Mouse (Mus musculus) stomach, postnatal 0 days (tissue): ENCODE measurements at regions not wholly inside any gene's neighbourhood (a gene's known extent, or its start where the extent isn't known, plus 50 kb on each side); places are given as distances from the start of the nearest gene placed in this dataset.

Experiments
- ATAC-seq: fragments of 200-750 bp; cut with Nextera tagmentation; 2 replicates; pipeline ENCODE4 v1.8.0; 2017; ENCODE audit not compliant: low FRiP score, low TSS enrichment
- DNase-seq: peaks from one replicate; pipeline ENCODE4 v3.0.0-alpha.2; 2016; ENCODE audit warnings: low spot score
- H3K27ac ChIP-seq: fragments of 300-500 bp; sonication (generic); replicated peaks from 2 replicates; pipeline ENCODE4 v1.5.1; 2014; ENCODE audit warnings: mild to moderate bottlenecking, control low read depth
- H3K27me3 ChIP-seq: fragments of 300-500 bp; sonication (generic); 2 replicates; pipeline ENCODE4 v1.6.1; 2014; ENCODE audit warnings: low read length; ENCODE audit not compliant: control insufficient read depth, insufficient read depth
- H3K36me3 ChIP-seq: fragments of 300-500 bp; sonication (generic); 2 replicates; pipeline ENCODE4 v1.6.1; 2014; ENCODE audit warnings: low read length, mixed read lengths; ENCODE audit not compliant: control insufficient read depth, insufficient read depth
- H3K4me1 ChIP-seq: fragments of 300-500 bp; sonication (generic); replicated peaks from 2 replicates; pipeline ENCODE4 v1.6.1; 2014; ENCODE audit warnings: antibody characterized with exemption; ENCODE audit not compliant: control insufficient read depth, insufficient read depth
- H3K4me2 ChIP-seq: fragments of 300-500 bp; sonication (generic); replicated peaks from 2 replicates; pipeline ENCODE4 v1.6.1; 2014; ENCODE audit warnings: low read depth, mild to moderate bottlenecking, control low read depth, moderate library complexity
- H3K4me3 ChIP-seq: fragments of 300-500 bp; sonication (generic); 2 replicates; pipeline ENCODE4 v1.5.1; 2014; ENCODE audit warnings: low read depth, low read length, control low read depth
- H3K9ac ChIP-seq: fragments of 300-500 bp; sonication (generic); 2 replicates; pipeline ENCODE4 v1.6.1; 2014; ENCODE audit warnings: mild to moderate bottlenecking, low read length, control low read depth, mixed read lengths
- H3K9me3 ChIP-seq: fragments of 300-500 bp; sonication (generic); 2 replicates; pipeline ENCODE4 v1.6.1; 2016; ENCODE audit warnings: low read length; ENCODE audit not compliant: control insufficient read depth
- CTCF ChIP-seq: IDR thresholded peaks from 2 replicates; pipeline ENCODE4 v1.5.1; 2016; ENCODE audit warnings: antibody characterized with exemption, low read depth, mild to moderate bottlenecking, moderate library complexity
- EP300 ChIP-seq: optimal IDR thresholded peaks from 2 replicates; pipeline ENCODE3; 2016; ENCODE audit warnings: antibody characterized with exemption
- whole genome bisulfite sequencing: fragments of 180-500 bp; shearing (Covaris S2); extraction: QIAGEN DNeasy Blood & Tissue Kit; methylation state at CpG from one replicate; pipeline ENCODE4 v1.1.7; 2014; 5-methylcytosine and 5-hydroxymethylcytosine counted together

DNA sequence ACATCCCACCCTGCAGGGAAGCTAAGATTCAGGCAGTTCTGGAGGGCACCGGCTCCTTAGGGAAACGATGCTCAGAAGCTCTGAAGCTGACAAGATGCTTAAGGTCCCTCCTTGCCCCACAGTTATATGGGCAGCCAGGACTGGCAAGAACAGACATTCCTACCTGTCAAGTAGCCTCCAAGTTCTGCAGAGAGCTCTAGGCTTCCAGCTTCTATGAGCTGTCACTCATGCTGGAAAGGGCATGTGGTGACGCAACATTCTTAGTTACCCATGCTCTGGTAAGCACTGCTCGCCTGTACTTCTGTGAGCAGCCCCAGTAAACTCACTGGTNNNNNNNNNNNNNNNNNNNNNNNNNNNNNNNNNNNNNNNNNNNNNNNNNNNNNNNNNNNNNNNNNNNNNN lies 511.3 kb downstream of the 1810013L24Rik start:
- Histone ChIP-seq H3K36me3 (no peaks in the 10 kb centered on the region), H3K27ac (no peak overlapping the region), H3K4me3 (no peak overlapping the region), H3K9ac (no peak overlapping the region), H3K4me1 (no peaks in the 10 kb centered on the region), H3K4me2 (no peak overlapping the region), H3K27me3 (no peaks in the 10 kb centered on the region), H3K9me3 (no peaks in the 10 kb centered on the region)
- 83% methylated on average over 4 of the region's 4 CpGs for WGBS
- no peak for DNase-seq
- no peak for ATAC-seq
- TF ChIP-seq EP300 (no peak), CTCF (no peak)

DNA sequence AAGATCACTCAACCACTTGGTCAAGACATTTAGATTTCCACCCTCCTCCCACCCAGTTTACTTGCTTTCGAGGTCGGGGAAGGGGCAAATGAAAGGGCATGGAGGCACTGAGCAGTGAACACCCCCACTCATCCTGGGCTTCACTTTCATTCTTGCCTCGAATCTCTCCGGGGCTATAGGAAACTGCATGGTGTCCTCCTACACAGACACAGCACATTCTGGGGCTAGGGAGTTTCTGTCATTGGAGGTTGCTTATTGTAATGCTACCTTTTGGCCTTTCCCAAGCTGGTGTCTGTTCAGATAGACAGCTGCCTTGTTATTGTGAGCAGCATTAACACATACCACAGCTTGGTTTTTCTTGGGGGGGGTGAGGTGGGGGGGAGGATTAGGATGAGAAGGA lies 523.9 kb downstream of the 1810013L24Rik start:
- Histone ChIP-seq H3K36me3 (no peaks in the 10 kb centered on the region), H3K9ac (no peak overlapping the region), H3K9me3 (no peaks in the 10 kb centered on the region), H3K4me1 (no peaks in the 10 kb centered on the region), H3K4me3 (no peak overlapping the region), H3K27ac (no peak overlapping the region), H3K27me3 (no peaks in the 10 kb centered on the region), H3K4me2 (no peak overlapping the region)
- WGBS, result 87% methylated on average over 4 of the region's 4 CpGs
- DNase-seq, result no peak
- TF ChIP-seq EP300 (no peak), CTCF (no peak)
- no peak for ATAC-seq

DNA sequence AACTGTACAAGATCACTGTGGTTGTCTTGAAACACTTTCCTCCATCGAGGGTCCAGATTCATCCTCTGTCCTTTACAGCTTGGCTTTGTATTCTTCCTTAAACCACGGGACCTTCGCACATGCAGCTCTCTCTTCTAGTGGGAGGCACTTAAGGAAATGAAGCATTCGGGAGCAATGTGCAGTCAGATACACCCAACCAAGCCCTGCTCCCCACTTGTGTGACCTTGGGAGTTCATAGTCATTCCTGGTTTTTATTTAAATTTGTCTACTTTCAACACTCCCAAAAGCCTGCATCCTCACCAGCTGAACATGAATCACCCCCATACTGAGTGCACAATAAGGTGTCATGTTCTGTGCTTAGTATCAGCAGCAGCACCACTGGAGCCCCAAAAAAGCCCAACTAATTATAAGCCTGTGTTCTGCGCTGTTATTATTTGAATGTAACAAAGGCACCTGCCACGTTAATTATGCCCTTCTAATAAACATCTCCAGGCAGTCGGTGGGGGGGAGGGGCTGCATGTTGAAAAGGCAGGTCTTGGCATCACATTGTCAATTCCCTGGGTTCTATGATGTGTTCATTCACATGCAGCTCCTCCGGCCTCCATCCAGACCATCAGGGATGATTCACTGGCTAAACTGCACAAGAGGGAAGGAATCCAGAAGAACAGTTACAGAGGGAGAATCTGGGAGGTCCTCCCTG lies 524.6 kb downstream of the 1810013L24Rik start:
- TF ChIP-seq EP300 (no peak), CTCF (no peak)
- H3K27ac ChIP-seq, result no peak overlapping the region
- no peak overlapping the region for H3K4me3 ChIP-seq
- H3K9ac ChIP-seq, result no peak overlapping the region
- ATAC-seq (no peak), DNase-seq (no peak)
- H3K4me2 ChIP-seq, result no peak overlapping the region
- no peaks in the 10 kb centered on the region for H3K27me3 ChIP-seq
- no peaks in the 10 kb centered on the region for H3K9me3 ChIP-seq
- H3K36me3 ChIP-seq, result no peaks in the 10 kb centered on the region
- no peaks in the 10 kb centered on the region for H3K4me1 ChIP-seq
- WGBS, result 77% methylated on average over 8 of the region's 8 CpGs

DNA sequence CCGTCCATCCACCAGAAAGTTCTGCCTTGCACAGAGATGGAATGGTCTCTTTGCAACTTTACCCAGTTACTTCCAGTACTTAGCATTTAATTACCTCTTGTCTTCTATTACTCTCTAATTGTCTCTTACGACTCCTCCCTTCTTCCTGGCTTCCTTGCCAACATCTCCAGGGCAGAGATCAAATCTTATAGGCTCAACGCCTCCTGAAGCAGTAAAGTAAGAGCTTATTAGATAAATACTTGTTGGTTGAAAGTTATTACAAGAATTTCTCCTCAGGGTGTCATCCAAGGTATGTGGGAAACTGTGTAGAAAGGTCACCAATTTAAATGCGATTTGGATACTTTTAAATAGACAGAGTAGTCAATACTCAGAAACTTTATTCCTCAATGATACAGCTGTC lies 528.8 kb downstream of the 1810013L24Rik start:
- Histone ChIP-seq H3K4me1 (no peaks in the 10 kb centered on the region), H3K4me2 (no peak overlapping the region), H3K27me3 (no peaks in the 10 kb centered on the region), H3K36me3 (no peaks in the 10 kb centered on the region), H3K27ac (no peak overlapping the region), H3K9ac (no peak overlapping the region), H3K9me3 (no peaks in the 10 kb centered on the region), H3K4me3 (no peak overlapping the region)
- TF ChIP-seq CTCF, result no peak
- no peak for TF ChIP-seq EP300
- WGBS, result 71% methylated on average over 4 of the region's 4 CpGs
- no peak for DNase-seq
- ATAC-seq, result no peak

DNA sequence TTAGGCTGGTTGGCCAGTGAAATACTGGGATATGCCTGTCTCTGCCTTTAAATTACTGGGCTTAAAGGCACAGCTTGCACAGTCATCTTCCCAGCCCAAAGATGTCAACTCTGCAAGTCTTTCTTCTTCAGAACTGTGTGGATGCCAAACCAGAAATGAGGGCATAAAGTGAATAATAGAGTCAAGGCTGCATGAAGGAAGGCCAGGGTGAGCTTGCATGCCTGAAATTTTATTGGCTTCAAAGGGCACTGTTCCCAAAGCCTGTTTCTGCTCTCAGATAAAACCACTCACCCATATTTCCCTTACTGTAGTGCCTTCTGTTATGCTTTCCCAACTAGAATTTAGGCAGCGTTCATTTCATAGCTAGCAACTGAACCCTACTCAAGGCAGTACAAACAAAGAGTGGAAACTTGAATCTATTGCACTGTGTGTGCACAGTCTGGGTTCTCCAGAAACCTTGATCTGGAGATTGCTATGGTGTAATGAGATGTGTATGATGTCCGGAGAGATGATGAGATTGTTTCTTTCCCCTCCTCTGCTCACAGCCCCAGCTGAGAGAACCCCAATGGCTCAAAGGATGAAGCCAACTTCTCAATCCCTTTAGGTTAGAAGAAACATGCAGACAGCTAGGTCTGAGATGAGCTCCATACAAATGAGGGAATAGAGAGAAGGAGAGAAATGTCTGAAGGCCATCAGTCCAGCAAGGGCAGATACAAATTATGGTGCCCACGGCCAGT lies 529.7 kb downstream of the 1810013L24Rik start:
- H3K9me3 ChIP-seq, result no peaks in the 10 kb centered on the region
- DNase-seq (no peak), ATAC-seq (no peak)
- no peaks in the 10 kb centered on the region for H3K36me3 ChIP-seq
- no peak overlapping the region for H3K9ac ChIP-seq
- no peak overlapping the region for H3K27ac ChIP-seq
- H3K4me2 ChIP-seq, result no peak overlapping the region
- no peaks in the 10 kb centered on the region for H3K4me1 ChIP-seq
- H3K4me3 ChIP-seq, result no peak overlapping the region
- WGBS, result 84% methylated on average over 3 of the region's 3 CpGs
- TF ChIP-seq EP300 (no peak), CTCF (no peak)
- H3K27me3 ChIP-seq, result no peaks in the 10 kb centered on the region

DNA sequence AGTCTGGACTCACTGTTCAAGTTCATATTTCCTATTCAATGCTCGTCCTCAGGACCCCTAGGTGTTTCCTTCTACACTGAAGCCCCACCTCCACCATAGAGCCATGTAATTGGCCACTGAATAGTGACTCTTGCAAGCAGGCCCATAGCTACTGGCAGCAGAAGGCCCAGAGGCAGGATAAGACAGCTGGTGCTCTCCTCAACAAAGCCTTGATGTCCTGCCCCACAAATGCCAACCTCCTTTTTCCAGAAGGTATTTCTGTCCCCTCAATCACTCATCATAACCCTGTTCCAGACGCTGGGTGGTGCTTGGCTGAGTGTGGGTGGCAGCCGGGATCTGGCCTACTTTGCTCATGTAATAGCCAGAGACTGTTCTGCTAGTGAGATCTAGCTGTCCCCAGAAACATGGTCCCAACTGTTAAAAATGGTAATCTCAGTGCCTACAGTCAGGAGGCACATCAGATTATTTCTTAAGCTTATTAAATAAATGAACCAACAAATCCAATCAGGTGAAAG lies 530.9 kb downstream of the 1810013L24Rik start:
- Histone ChIP-seq H3K4me3 (no peak overlapping the region), H3K4me2 (no peak overlapping the region), H3K27ac (no peak overlapping the region), H3K9me3 (no peaks in the 10 kb centered on the region), H3K36me3 (no peaks in the 10 kb centered on the region), H3K27me3 (no peaks in the 10 kb centered on the region), H3K9ac (no peak overlapping the region), H3K4me1 (no peaks in the 10 kb centered on the region)
- TF ChIP-seq EP300, result no peak
- no peak for TF ChIP-seq CTCF
- 65% methylated on average over 3 of the region's 3 CpGs for WGBS
- DNase-seq (no peak), ATAC-seq (no peak)
